Mouse (Mus musculus) liver, postnatal 0 days (tissue): Measurements from ENCODE around the gene B4galt1. TPM values are rescaled to one million over a fixed set of nuclear protein-coding genes. Genes with fewer than 3 reads are reported as not detected.

Source experiments
- ATAC-seq: fragments of 200-750 bp; cut with Nextera tagmentation; 2 replicates; pipeline ENCODE4 v1.8.0; 2017; ENCODE audit warnings: mild to moderate bottlenecking, moderate library complexity
- DNase-seq: peaks from one replicate; pipeline ENCODE4 v3.0.0-alpha.2; 2016
- H3K27ac ChIP-seq: fragments of 300-500 bp; sonication (generic); 2 replicates; pipeline ENCODE4 v1.5.1; 2014; ENCODE audit warnings: antibody characterized with exemption, moderate library complexity, mild to moderate bottlenecking, low read depth
- H3K27me3 ChIP-seq: fragments of 300-500 bp; sonication (generic); 2 replicates; pipeline ENCODE4 v1.6.1; 2014; ENCODE audit warnings: low read length, control low read depth, mixed read lengths; ENCODE audit not compliant: insufficient read depth
- H3K36me3 ChIP-seq: fragments of 300-500 bp; sonication (generic); replicated peaks from 2 replicates; pipeline ENCODE4 v1.6.1; 2014; ENCODE audit warnings: mild to moderate bottlenecking, control low read depth, low read length, moderate library complexity, mixed read lengths; ENCODE audit not compliant: insufficient read depth
- H3K4me1 ChIP-seq: fragments of 300-500 bp; sonication (generic); 2 replicates; pipeline ENCODE4 v1.6.1; 2014; ENCODE audit warnings: antibody characterized with exemption, mild to moderate bottlenecking, control low read depth; ENCODE audit not compliant: insufficient read depth
- H3K4me2 ChIP-seq: fragments of 300-500 bp; sonication (generic); 2 replicates; pipeline ENCODE4 v1.6.1; 2014; ENCODE audit warnings: low read depth, mild to moderate bottlenecking, low read length, moderate library complexity, mixed read lengths
- H3K4me3 ChIP-seq: fragments of 300-500 bp; sonication (generic); 2 replicates; pipeline ENCODE4 v1.5.1; 2014; ENCODE audit warnings: low read depth, low read length
- H3K9ac ChIP-seq: fragments of 300-500 bp; sonication (generic); replicated peaks from 2 replicates; pipeline ENCODE4 v1.6.1; 2014; ENCODE audit warnings: mild to moderate bottlenecking, moderate library complexity
- H3K9me3 ChIP-seq: fragments of 300-500 bp; sonication (generic); 2 replicates; pipeline ENCODE4 v1.6.1; 2016; ENCODE audit warnings: mild to moderate bottlenecking, control low read depth, low read length, mixed read lengths
- CTCF ChIP-seq: sonication (generic); IDR thresholded peaks from 2 replicates; pipeline ENCODE4 v1.5.1; 2016; ENCODE audit warnings: antibody characterized with exemption, low read depth
- EP300 ChIP-seq: IDR thresholded peaks from 2 replicates; pipeline ENCODE4 v1.6.1; 2016; ENCODE audit warnings: antibody characterized with exemption, low read depth, mild to moderate bottlenecking
- WGBS: fragments of 180-500 bp; shearing (Covaris S2); extraction: QIAGEN DNeasy Blood & Tissue Kit; methylation state at CpG from one replicate; pipeline ENCODE4 v1.1.7; 2014; ENCODE audit not compliant: insufficient replicate concordance; 5-methylcytosine and 5-hydroxymethylcytosine counted together
- polyA plus RNA-seq: library from polyadenylated mRNA; unstranded; fragments of >200 nt; fragmentation: Nextera tagmentation; extraction: Ambion mirVana; gene quantifications from 2 replicates; pipeline ENCODE4 v1.2.1, GENCODE M21; 2015

Gene B4galt1
- polyA plus RNA-seq, 1 experiment from 2014 or later = 30.2 TPM

GRCm38 (mm10) chr4:40783049-40783448, 70.8 kb downstream of the B4galt1 start:
- Histone ChIP-seq H3K27me3 (no peaks in the 10 kb centered on the region), H3K9ac (no peak overlapping the region), H3K27ac (no peak overlapping the region), H3K4me1 (peaks cover 12% of the 10 kb centered on the region), H3K4me3 (no peak overlapping the region), H3K36me3 (no peaks in the 10 kb centered on the region), H3K4me2 (no peak overlapping the region), H3K9me3 (no peaks in the 10 kb centered on the region)
- TF ChIP-seq EP300 (no peak), CTCF (no peak)
- ATAC-seq (no peak), DNase-seq (no peak)
- WGBS = 73% methylated on average over 4 of the region's 4 CpGs

GRCm38 (mm10) chr4:40781797-40782495, 71.9 kb downstream of the B4galt1 start:
- peak; percentile 57 for ATAC-seq
- H3K27ac ChIP-seq = peak overlapping the region; percentile 62
- WGBS = 18% methylated on average over 8 of the region's 8 CpGs
- peak overlapping the region; percentile 53 for H3K4me2 ChIP-seq
- no peaks in the 10 kb centered on the region for H3K27me3 ChIP-seq
- TF ChIP-seq CTCF = no peak
- TF ChIP-seq EP300 = no peak
- no peak for DNase-seq
- no peak overlapping the region for H3K4me3 ChIP-seq
- H3K4me1 ChIP-seq = peaks cover 17% of the 10 kb centered on the region
- H3K9me3 ChIP-seq = no peaks in the 10 kb centered on the region
- no peaks in the 10 kb centered on the region for H3K36me3 ChIP-seq
- 0 out of 2 replicates have a peak overlapping the region, but pooled peaks have one; percentile 18 for H3K9ac ChIP-seq

GRCm38 (mm10) chr4:40781143-40781542, 72.7 kb downstream of the B4galt1 start:
- no peaks in the 10 kb centered on the region for H3K9me3 ChIP-seq
- peak; percentile 57 for ATAC-seq
- H3K27me3 ChIP-seq = no peaks in the 10 kb centered on the region
- H3K4me2 ChIP-seq = peak overlapping the region; percentile 53
- peak; percentile 67 for DNase-seq
- WGBS = 14% methylated on average over 3 of the region's 3 CpGs
- H3K4me3 ChIP-seq = no peak overlapping the region
- H3K9ac ChIP-seq = 0 out of 2 replicates have a peak overlapping the region, but pooled peaks have one; percentile 18
- H3K4me1 ChIP-seq = peaks cover 21% of the 10 kb centered on the region
- peak overlapping the region; percentile 62 for H3K27ac ChIP-seq
- TF ChIP-seq CTCF (no peak), EP300 (no peak)
- no peaks in the 10 kb centered on the region for H3K36me3 ChIP-seq

GRCm38 (mm10) chr4:40778656-40779055, 75.1 kb downstream of the B4galt1 start:
- Histone ChIP-seq H3K4me1 (peaks cover 26% of the 10 kb centered on the region), H3K27me3 (no peaks in the 10 kb centered on the region), H3K9ac (no peak overlapping the region), H3K4me3 (no peak overlapping the region), H3K36me3 (no peaks in the 10 kb centered on the region), H3K9me3 (no peaks in the 10 kb centered on the region), H3K4me2 (no peak overlapping the region), H3K27ac (no peak overlapping the region)
- 70% methylated on average over 6 of the region's 6 CpGs for WGBS
- peak; percentile 36 for TF ChIP-seq CTCF
- no peak for TF ChIP-seq EP300
- ATAC-seq = no peak
- DNase-seq = no peak

- 24% methylated on average over 2 of the region's 2 CpGs for WGBS
- DNase-seq (no peak), ATAC-seq (no peak)
- TF ChIP-seq CTCF (no peak), EP300 (no peak)
- H3K4me3 ChIP-seq = no peak overlapping the region
- H3K4me2 ChIP-seq = no peak overlapping the region
- no peak overlapping the region for H3K9ac ChIP-seq
- no peaks in the 10 kb centered on the region for H3K36me3 ChIP-seq
- no peak overlapping the region for H3K27ac ChIP-seq
- no peaks in the 10 kb centered on the region for H3K27me3 ChIP-seq
- H3K9me3 ChIP-seq = no peaks in the 10 kb centered on the region
- H3K4me1 ChIP-seq = peaks cover 24% of the 10 kb centered on the region
These were observed 76.7 kb downstream of the B4galt1 start for GRCm38 (mm10) chr4:40777116-40777515.

- no peak for ATAC-seq
- no peak overlapping the region for H3K9ac ChIP-seq
- no peaks in the 10 kb centered on the region for H3K36me3 ChIP-seq
- H3K9me3 ChIP-seq = no peaks in the 10 kb centered on the region
- H3K4me3 ChIP-seq = no peak overlapping the region
- WGBS = 64% methylated on average over 4 of the region's 4 CpGs
- H3K27me3 ChIP-seq = no peaks in the 10 kb centered on the region
- no peak overlapping the region for H3K4me2 ChIP-seq
- H3K27ac ChIP-seq = no peak overlapping the region
- TF ChIP-seq CTCF (no peak), EP300 (no peak)
- peaks cover 17% of the 10 kb centered on the region for H3K4me1 ChIP-seq
- DNase-seq = peak; percentile 43
These were observed 77.4 kb downstream of the B4galt1 start for GRCm38 (mm10) chr4:40776416-40776815.
